Mouse (Mus musculus) embryonic fibroblast, embryonic 13.5 days (primary cell): Measurements from ENCODE around the gene Cbx7.

Experiments
- CTCF ChIP-seq: IDR thresholded peaks from 2 replicates; pipeline ENCODE4 v1.5.1; 2011; ENCODE audit warnings: mild to moderate bottlenecking, control low read depth, low read length, moderate library complexity, borderline replicate concordance; ENCODE audit not compliant: insufficient read depth
- POLR2A ChIP-seq: IDR thresholded peaks from 2 replicates; pipeline ENCODE4 v1.6.1; 2011; ENCODE audit warnings: low read depth, mild to moderate bottlenecking, control low read depth, low read length, moderate library complexity

DNA sequence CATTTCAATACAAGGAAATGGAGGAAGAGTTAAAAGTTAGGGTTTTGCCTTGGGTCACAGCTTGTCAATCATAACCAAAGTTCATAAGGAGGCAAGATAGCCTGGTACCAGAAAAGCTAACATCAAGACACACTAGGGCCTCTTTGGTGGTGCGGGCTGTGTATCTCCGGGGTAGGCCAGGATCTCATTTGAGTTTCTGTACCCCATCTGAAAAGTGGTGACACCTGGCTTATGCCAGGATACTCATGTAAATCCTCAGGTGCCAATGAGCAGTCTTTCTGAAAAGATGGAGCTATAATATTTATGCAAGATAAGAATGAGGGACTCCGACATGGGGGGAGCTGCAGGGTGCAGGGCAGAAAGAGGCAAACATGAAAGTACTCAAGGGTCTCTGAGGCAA is 42.6 kb downstream of the Cbx7 start:
- TF ChIP-seq CTCF (no peak), POLR2A (no peak)
